Mouse (Mus musculus) midbrain, embryonic 14.5 days (tissue): Measurements from ENCODE around the gene Sgcg. TPM values are rescaled to one million over a fixed set of nuclear protein-coding genes. Genes with fewer than 3 reads are reported as not detected.
A peak's percentile ranks its signal among the peaks of the same experiment; 100 is the strongest.

Experiments
- ATAC-seq: fragments of 200-750 bp; cut with Nextera tagmentation; 2 replicates; pipeline ENCODE4 v1.8.0; 2017; ENCODE audit warnings: moderate number of reproducible peaks, moderate library complexity; ENCODE audit not compliant: low FRiP score, low TSS enrichment
- DNase-seq: peaks from one replicate; pipeline ENCODE4 v3.0.0-alpha.2; 2015
- H3K27ac ChIP-seq: fragments of 300-500 bp; sonication (generic); replicated peaks from 2 replicates; pipeline ENCODE4 v1.5.1; 2014; ENCODE audit warnings: mild to moderate bottlenecking, low read depth, low read length, moderate library complexity
- H3K27me3 ChIP-seq: fragments of 300-500 bp; sonication (generic); 2 replicates; pipeline ENCODE4 v1.6.1; 2014; ENCODE audit warnings: low read length, control low read depth, mixed read lengths; ENCODE audit not compliant: control insufficient read depth, insufficient read depth
- H3K36me3 ChIP-seq: fragments of 300-500 bp; sonication (generic); 2 replicates; pipeline ENCODE4 v1.6.1; 2014; ENCODE audit warnings: low read length, control low read depth; ENCODE audit not compliant: control insufficient read depth, insufficient read depth
- H3K4me1 ChIP-seq: fragments of 300-500 bp; sonication (generic); 2 replicates; pipeline ENCODE4 v1.6.1; 2014; ENCODE audit warnings: mild to moderate bottlenecking, antibody characterized with exemption, low read length, control low read depth; ENCODE audit not compliant: control insufficient read depth, insufficient read depth
- H3K4me2 ChIP-seq: fragments of 300-500 bp; sonication (generic); 2 replicates; pipeline ENCODE4 v1.6.1; 2014; ENCODE audit warnings: mild to moderate bottlenecking, low read length, moderate library complexity
- H3K4me3 ChIP-seq: fragments of 300-500 bp; sonication (generic); replicated peaks from 2 replicates; pipeline ENCODE4 v1.5.1; 2014; ENCODE audit warnings: low read depth, low read length
- H3K9ac ChIP-seq: fragments of 300-500 bp; sonication (generic); replicated peaks from 2 replicates; pipeline ENCODE4 v1.6.1; 2014; ENCODE audit warnings: mild to moderate bottlenecking, low read length, moderate library complexity
- H3K9me3 ChIP-seq: fragments of 300-500 bp; sonication (generic); 2 replicates; pipeline ENCODE4 v1.6.1; 2016; ENCODE audit warnings: low read length, control low read depth, mixed read lengths; ENCODE audit not compliant: control insufficient read depth
- whole genome bisulfite sequencing: fragments of 180-500 bp; shearing (Covaris S2); extraction: QIAGEN DNeasy Blood & Tissue Kit; methylation state at CpG from one replicate; pipeline ENCODE4 v1.1.7; 2014; 5-methylcytosine and 5-hydroxymethylcytosine counted together
- polyA plus RNA-seq: library from polyadenylated mRNA; unstranded; fragments of >200 nt; fragmentation: Nextera tagmentation; extraction: Ambion mirVana; gene quantifications from 2 replicates; pipeline ENCODE4 v1.2.1, GENCODE M21; 2014

Sgcg gene
- polyA plus RNA-seq, 1 experiment from 2014 or later, result not detected

GRCm38 (mm10) chr14:61288606-61289286 lies 30.5 kb upstream of the Sgcg start:
- H3K4me3 ChIP-seq, result no peak overlapping the region
- ATAC-seq (no peak), DNase-seq (no peak)
- H3K36me3 ChIP-seq, result no peaks in the 10 kb centered on the region
- no peaks in the 10 kb centered on the region for H3K4me1 ChIP-seq
- no peaks in the 10 kb centered on the region for H3K27me3 ChIP-seq
- H3K27ac ChIP-seq, result no peak overlapping the region
- no peak overlapping the region for H3K9ac ChIP-seq
- no peaks in the 10 kb centered on the region for H3K9me3 ChIP-seq
- no peak overlapping the region for H3K4me2 ChIP-seq
- 66% methylated on average over 19 of the region's 19 CpGs for WGBS

- Histone ChIP-seq H3K4me3 (no peak overlapping the region), H3K4me1 (peaks cover 7% of the 10 kb centered on the region; the same call in 1 of the 2 replicates), H3K4me2 (no peak overlapping the region), H3K9me3 (no peaks in the 10 kb centered on the region), H3K27ac (no peak overlapping the region), H3K36me3 (no peaks in the 10 kb centered on the region), H3K9ac (no peak overlapping the region), H3K27me3 (peaks cover 21% of the 10 kb centered on the region)
- no peak for ATAC-seq
- DNase-seq, result no peak
- WGBS, result 88% methylated on average over 7 of the region's 7 CpGs
Measured at GRCm38 (mm10) chr14:61278676-61279300, 20.5 kb upstream of the Sgcg start.

GRCm38 (mm10) chr14:61277285-61277684 lies 19.0 kb upstream of the Sgcg start:
- ATAC-seq, result no peak
- H3K4me3 ChIP-seq, result no peak overlapping the region
- peaks cover 23% of the 10 kb centered on the region for H3K27me3 ChIP-seq
- no peaks in the 10 kb centered on the region for H3K36me3 ChIP-seq
- no peak overlapping the region for H3K4me2 ChIP-seq
- WGBS, result 56% methylated on average over 1 of the region's 1 CpGs
- no peak overlapping the region for H3K9ac ChIP-seq
- no peaks in the 10 kb centered on the region for H3K9me3 ChIP-seq
- peaks cover 7% of the 10 kb centered on the region; the same call in 1 of the 2 replicates for H3K4me1 ChIP-seq
- peak; percentile 24 for DNase-seq
- H3K27ac ChIP-seq, result no peak overlapping the region

- DNase-seq (peak; percentile 4), ATAC-seq (no peak)
- Histone ChIP-seq H3K4me2 (peak overlapping the region; percentile 48), H3K4me3 (peak overlapping the region; percentile 13; the same call in 1 of the 2 replicates), H3K9ac (0 out of 2 replicates have a peak overlapping the region, but pooled peaks have one; percentile 16), H3K27ac (no peak overlapping the region), H3K27me3 (peaks cover 23% of the 10 kb centered on the region), H3K36me3 (no peaks in the 10 kb centered on the region), H3K9me3 (no peaks in the 10 kb centered on the region), H3K4me1 (peaks cover 7% of the 10 kb centered on the region; the same call in 1 of the 2 replicates)
- WGBS, result 9% methylated on average over 38 of the region's 38 CpGs
Measured at GRCm38 (mm10) chr14:61274414-61275198, 16.3 kb upstream of the Sgcg start.

GRCm38 (mm10) chr14:61267908-61268475 lies 9.7 kb upstream of the Sgcg start:
- WGBS, result 55% methylated on average over 5 of the region's 5 CpGs
- DNase-seq (no peak), ATAC-seq (no peak)
- no peak overlapping the region for H3K9ac ChIP-seq
- no peaks in the 10 kb centered on the region for H3K27me3 ChIP-seq
- no peak overlapping the region for H3K4me3 ChIP-seq
- H3K4me1 ChIP-seq, result no peaks in the 10 kb centered on the region
- no peak overlapping the region for H3K27ac ChIP-seq
- no peaks in the 10 kb centered on the region for H3K9me3 ChIP-seq
- H3K36me3 ChIP-seq, result no peaks in the 10 kb centered on the region
- no peak overlapping the region for H3K4me2 ChIP-seq

GRCm38 (mm10) chr14:61259084-61259483 lies 794 bp upstream of the Sgcg start:
- H3K4me1 ChIP-seq, result no peaks in the 10 kb centered on the region
- H3K9me3 ChIP-seq, result no peaks in the 10 kb centered on the region
- DNase-seq (no peak), ATAC-seq (no peak)
- no peaks in the 10 kb centered on the region for H3K36me3 ChIP-seq
- H3K27ac ChIP-seq, result no peak overlapping the region
- H3K4me2 ChIP-seq, result no peak overlapping the region
- H3K27me3 ChIP-seq, result no peaks in the 10 kb centered on the region
- no peak overlapping the region for H3K4me3 ChIP-seq
- H3K9ac ChIP-seq, result no peak overlapping the region
- WGBS, result 75% methylated on average over 3 of the region's 3 CpGs

GRCm38 (mm10) chr14:61252596-61253388 lies 5.5 kb downstream of the Sgcg start:
- DNase-seq, result no peak
- 90% methylated on average over 15 of the region's 15 CpGs for WGBS
- H3K4me1 ChIP-seq, result no peaks in the 10 kb centered on the region

GRCm38 (mm10) chr14:61246444-61246843 lies 11.8 kb downstream of the Sgcg start:
- no peak for ATAC-seq
- Histone ChIP-seq H3K4me2 (no peak overlapping the region), H3K27ac (no peak overlapping the region), H3K4me1 (no peaks in the 10 kb centered on the region), H3K27me3 (no peaks in the 10 kb centered on the region), H3K36me3 (no peaks in the 10 kb centered on the region), H3K9me3 (0 out of 2 replicates have a peak, but pooled peaks cover 5% of the 10 kb centered on the region), H3K4me3 (no peak overlapping the region), H3K9ac (no peak overlapping the region)
- DNase-seq, result no peak
- WGBS, result 83% methylated on average over 3 of the region's 3 CpGs

More at GRCm38 (mm10) chr14:61252596-61253388, 5.5 kb downstream of the Sgcg start:
- Histone ChIP-seq H3K36me3 (no peaks in the 10 kb centered on the region), H3K27ac (no peak overlapping the region), H3K9ac (no peak overlapping the region), H3K9me3 (0 out of 2 replicates have a peak, but pooled peaks cover 5% of the 10 kb centered on the region), H3K4me2 (no peak overlapping the region), H3K27me3 (no peaks in the 10 kb centered on the region), H3K4me3 (no peak overlapping the region)
- no peak for ATAC-seq
